Mouse (Mus musculus) embryo, embryonic 11 days (tissue): ENCODE results near the gene Cenpc1.

Source experiments
- DNase-seq: peaks from one replicate; pipeline ENCODE4 v3.0.0-alpha.2; 2015

Gene Cenpc1

GRCm38 (mm10) chr5:86065101-86065875 lies at the start of gene Cenpc1:
Cenpc1 (minus strand) TSS chr5:86065583.
- peak; percentile 97 for DNase-seq

GRCm38 (mm10) chr5:86113997-86114396 lies 48.6 kb upstream of the Cenpc1 start:
- DNase-seq = no peak

- DNase-seq = no peak
Observed at GRCm38 (mm10) chr5:86113037-86113436, 47.7 kb upstream of the Cenpc1 start.

GRCm38 (mm10) chr5:86111074-86111473 lies 45.7 kb upstream of the Cenpc1 start:
- DNase-seq = no peak

- DNase-seq = no peak
Observed at GRCm38 (mm10) chr5:86106610-86107009, 41.2 kb upstream of the Cenpc1 start.

GRCm38 (mm10) chr5:86102176-86102575 lies 36.8 kb upstream of the Cenpc1 start:
- no peak for DNase-seq

- DNase-seq = no peak
Observed at GRCm38 (mm10) chr5:86100621-86101020, 35.2 kb upstream of the Cenpc1 start.

GRCm38 (mm10) chr5:86098988-86099387 lies 33.6 kb upstream of the Cenpc1 start:
- DNase-seq = no peak

GRCm38 (mm10) chr5:86094754-86095153 lies 29.4 kb upstream of the Cenpc1 start:
- no peak for DNase-seq

- no peak for DNase-seq
Observed at GRCm38 (mm10) chr5:86086751-86087150, 21.4 kb upstream of the Cenpc1 start.

- no peak for DNase-seq
Observed at GRCm38 (mm10) chr5:86084979-86085378, 19.6 kb upstream of the Cenpc1 start.

GRCm38 (mm10) chr5:86083987-86084386 lies 18.6 kb upstream of the Cenpc1 start:
- no peak for DNase-seq

GRCm38 (mm10) chr5:86078720-86079334 lies 13.4 kb upstream of the Cenpc1 start:
- DNase-seq = no peak

- DNase-seq = no peak
Observed at GRCm38 (mm10) chr5:86072756-86073386, 7.5 kb upstream of the Cenpc1 start.

GRCm38 (mm10) chr5:86071538-86071937 lies 6.2 kb upstream of the Cenpc1 start, which contains the start of gene Stap1:
Stap1 (plus strand) TSS chr5:86071746.
- no peak for DNase-seq

GRCm38 (mm10) chr5:86069121-86069520 lies 3.7 kb upstream of the Cenpc1 start:
- DNase-seq = no peak

GRCm38 (mm10) chr5:86068451-86068850 lies 3.1 kb upstream of the Cenpc1 start:
- DNase-seq = no peak

- DNase-seq = peak; percentile 86
Observed at GRCm38 (mm10) chr5:86066551-86066929, 1.2 kb upstream of the Cenpc1 start.

GRCm38 (mm10) chr5:86065876-86066550 lies 630 bp upstream of the Cenpc1 start:
- DNase-seq = no peak

- DNase-seq = no peak
Observed at GRCm38 (mm10) chr5:86063501-86063900, 1.9 kb downstream of the Cenpc1 start.

GRCm38 (mm10) chr5:86029820-86030219 lies 35.6 kb downstream of the Cenpc1 start:
- DNase-seq = no peak

GRCm38 (mm10) chr5:85996545-85997510 lies 68.6 kb downstream of the Cenpc1 start:
- no peak for DNase-seq
